Mouse (Mus musculus) ES-E14 (cell line): ENCODE measurements around the gene Scand1.

ENCODE experiments used
- CHD2 ChIP-seq: IDR thresholded peaks from 2 replicates; pipeline ENCODE4 v1.6.1; 2014; ENCODE audit warnings: mild to moderate bottlenecking, low read depth, low read length, inconsistent platforms
- HCFC1 ChIP-seq: IDR thresholded peaks from 2 replicates; pipeline ENCODE4 v1.6.1; 2012; ENCODE audit warnings: low read length, inconsistent platforms, borderline replicate concordance; ENCODE audit not compliant: insufficient read depth
- MAFK ChIP-seq: IDR thresholded peaks from 2 replicates; pipeline ENCODE4 v1.6.1; 2014; ENCODE audit warnings: mild to moderate bottlenecking, low read depth, low read length, inconsistent platforms; ENCODE audit not compliant: insufficient read depth
- ZC3H11A ChIP-seq: IDR thresholded peaks from 2 replicates; pipeline ENCODE4 v1.6.1; 2012; ENCODE audit warnings: low read depth, mild to moderate bottlenecking, inconsistent platforms, low read length, borderline replicate concordance
- ZNF384 ChIP-seq: IDR thresholded peaks from 2 replicates; pipeline ENCODE4 v1.6.1; 2012; ENCODE audit warnings: low read depth, low read length, inconsistent platforms

DNA sequence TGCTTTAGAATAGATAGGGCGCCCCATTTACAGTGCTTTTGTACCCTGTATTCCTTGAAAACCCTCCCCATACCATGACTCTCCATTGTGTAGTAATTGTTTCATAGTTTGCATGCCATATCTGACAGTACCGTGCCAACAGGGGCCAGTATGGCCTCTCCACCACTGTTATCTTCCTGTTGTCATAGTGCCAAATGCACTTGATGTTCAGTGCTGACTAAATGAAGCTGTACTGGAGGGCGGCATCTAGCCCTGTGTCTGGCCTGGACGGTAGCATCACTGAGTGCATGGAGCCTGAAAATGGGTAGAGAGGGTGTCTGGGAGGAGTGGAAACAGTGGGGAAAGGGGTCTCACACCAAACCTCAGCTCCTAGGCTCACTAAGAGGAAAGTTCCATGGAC lies 27.6 kb upstream of the Scand1 start:
- TF ChIP-seq MAFK = no peak
- no peak for TF ChIP-seq ZC3H11A
- no peak for TF ChIP-seq CHD2
- TF ChIP-seq HCFC1 = no peak
- TF ChIP-seq ZNF384 = no peak
